Mouse (Mus musculus) frontal cortex, postnatal 14 days (tissue): Measurements from ENCODE around the gene D930048N14Rik.
"Not testable (repeated sequence)": the region's sequence is repeated elsewhere in the genome, so short reads cannot be mapped to it uniquely, and the experiment has no call there.

ENCODE experiments used
- DNase-seq, 2 experiments: peaks; one replicate each; pipeline ENCODE4 v3.0.0; 2022; ENCODE audit warnings: low spot score in 2 of 2

The D930048N14Rik gene

DNA sequence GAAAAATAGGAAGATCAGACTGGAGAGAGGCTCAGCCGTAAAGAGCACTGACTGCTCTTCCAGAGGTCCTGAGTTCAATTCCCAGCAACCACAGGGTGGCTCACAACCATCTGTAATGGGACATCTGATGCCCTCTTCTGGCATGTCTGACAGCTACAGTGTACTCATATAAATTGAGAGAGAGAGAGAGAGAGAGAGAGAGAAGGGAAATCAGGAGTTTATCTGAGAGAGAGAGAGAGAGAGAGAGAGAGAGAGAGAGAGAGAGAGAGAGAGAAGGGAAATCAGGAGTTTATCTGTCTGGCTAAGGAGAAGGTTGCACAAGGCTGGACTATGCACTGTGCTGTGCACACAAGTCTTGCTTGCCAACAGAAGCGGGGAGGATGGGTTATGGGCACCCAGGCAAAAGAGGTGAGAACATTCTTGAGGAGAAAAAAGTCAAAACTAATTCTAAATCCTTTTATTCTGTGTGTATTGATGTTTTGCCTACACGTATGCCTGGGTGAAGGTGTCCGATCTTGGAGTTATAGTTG, 2.2 kb downstream of the D930048N14Rik start:
- DNase-seq = no peak

GRCm38 (mm10) chr11:51653736-51654135, 3.0 kb downstream of the D930048N14Rik start:
- no peak for DNase-seq

DNA sequence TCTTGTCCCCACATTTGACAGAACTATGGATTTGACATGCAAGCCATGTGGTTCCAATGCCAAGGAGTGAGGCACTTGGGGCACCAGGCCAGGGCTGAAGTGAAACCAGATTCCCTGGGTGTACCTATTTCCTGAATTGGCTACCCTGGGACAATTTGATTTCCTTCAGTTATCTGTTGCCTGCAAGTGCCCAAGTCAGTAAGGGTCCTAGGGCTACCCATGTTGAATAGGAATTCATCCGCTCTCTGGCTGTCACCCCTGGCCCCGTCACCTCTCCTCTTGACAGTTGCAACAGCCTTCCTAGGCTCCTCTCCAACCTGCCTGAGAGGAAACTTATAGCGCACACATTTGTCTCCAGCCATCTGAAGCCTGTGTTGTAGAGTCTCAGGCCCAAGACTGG, 4.1 kb downstream of the D930048N14Rik start:
- no peak for DNase-seq

DNA sequence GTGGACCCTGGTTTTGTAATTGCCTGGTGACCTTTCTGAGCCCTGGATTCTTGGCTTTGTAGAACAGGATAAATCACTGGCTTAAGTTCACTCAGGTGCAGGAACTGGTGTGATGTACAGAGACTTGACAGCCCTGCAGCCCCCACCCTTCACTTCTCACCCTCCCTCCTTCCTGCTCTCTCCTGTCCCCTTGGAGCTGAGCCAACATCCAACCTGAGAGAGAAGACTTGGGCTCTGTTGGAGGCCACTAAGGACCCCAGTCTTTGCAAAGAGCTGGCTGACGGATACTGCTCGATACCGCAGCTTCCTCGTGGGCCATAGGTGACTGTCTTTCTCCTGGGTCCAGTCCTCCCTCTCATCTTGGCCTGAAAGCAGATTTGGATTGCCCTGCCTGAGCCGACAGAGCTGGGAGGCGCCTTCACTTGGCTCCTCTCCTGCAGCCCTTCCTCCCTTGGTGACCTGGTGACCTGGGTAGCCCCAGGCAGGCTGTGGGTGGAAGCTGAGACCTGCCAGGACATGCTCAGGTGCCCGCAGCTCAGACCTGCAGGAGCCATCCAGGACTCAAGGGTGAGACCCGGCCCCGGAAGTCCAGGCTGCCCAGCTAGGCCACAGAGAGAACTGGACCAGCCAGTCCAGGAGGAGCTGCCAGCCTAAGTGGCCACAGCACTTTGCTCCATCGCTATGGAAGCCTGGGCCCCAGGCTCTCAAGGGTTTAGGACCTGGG, 6.2 kb downstream of the D930048N14Rik start:
- DNase-seq = no peak

DNA sequence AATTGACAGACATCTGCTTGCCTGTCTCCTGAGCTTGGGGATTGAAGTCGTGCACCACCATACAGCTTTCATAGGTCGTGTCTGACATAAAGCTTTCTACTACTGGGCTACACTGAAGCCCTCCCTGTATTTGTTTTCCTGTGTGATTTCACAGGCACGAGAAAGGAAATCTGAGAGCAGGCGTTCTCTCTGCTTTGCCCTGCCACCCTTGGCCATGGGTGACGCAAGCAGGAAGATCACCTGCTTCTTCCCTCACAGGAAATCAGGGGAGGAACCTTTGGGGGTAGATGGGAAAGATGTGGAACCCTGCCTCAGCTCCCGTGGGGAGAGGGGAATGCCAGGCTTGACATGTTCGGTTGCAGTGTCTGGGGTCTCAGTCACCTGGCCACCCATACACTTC, 7.5 kb downstream of the D930048N14Rik start:
- no peak for DNase-seq

DNA sequence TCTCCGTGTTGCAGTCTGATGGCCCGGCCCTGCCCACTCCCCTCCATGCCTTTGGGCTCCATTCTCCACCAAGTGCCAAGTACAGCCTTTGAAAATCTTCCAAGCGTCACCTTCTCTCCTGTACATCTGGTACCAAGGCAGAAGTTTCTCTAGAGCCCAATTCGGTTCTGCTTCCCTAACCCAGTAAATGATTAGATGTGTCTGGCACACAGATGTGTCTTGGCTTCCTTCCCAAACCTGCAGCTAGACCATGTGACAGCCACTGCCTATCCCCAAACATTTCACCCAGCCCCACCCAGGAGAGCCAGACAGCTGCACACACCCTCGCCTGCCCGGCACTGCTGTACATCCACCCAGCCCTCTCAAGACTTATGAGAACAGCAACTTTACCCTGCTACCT, 8.0 kb downstream of the D930048N14Rik start:
- no peak for DNase-seq

DNA sequence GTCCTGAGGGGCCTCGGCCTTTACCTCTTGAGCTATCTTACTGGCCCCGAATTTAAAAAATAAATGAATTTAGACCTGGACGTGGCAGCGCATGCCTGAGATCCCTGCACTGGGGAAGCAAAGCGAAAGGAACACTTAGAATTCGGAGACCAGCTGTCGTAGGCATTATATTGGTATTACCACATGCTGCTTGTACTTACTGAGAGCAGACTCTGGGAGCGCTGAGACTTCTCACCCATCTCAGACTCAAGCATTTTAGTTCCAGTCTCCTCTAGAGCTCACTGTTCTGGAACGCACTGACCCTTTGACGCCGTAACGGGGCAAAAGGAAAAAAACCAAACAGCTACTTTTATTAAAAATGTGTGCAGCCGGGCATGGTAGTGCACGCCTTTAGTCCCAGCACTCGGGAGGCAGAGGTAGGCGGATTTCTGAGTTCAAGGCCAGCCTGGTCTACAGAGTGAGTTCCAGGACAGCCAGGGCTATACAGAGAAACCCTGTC, 11.2 kb downstream of the D930048N14Rik start:
- no peak for DNase-seq

- DNase-seq = no peak
Observed at GRCm38 (mm10) chr11:51662632-51663031, 11.9 kb downstream of the D930048N14Rik start.

- not testable (repeated sequence) for DNase-seq
Observed at GRCm38 (mm10) chr11:51664747-51665146, 14.0 kb downstream of the D930048N14Rik start.

- no peak for DNase-seq
Observed at GRCm38 (mm10) chr11:51670846-51671245, 20.1 kb downstream of the D930048N14Rik start.

- no peak for DNase-seq
Observed at GRCm38 (mm10) chr11:51671376-51671775, 20.6 kb downstream of the D930048N14Rik start.

DNA sequence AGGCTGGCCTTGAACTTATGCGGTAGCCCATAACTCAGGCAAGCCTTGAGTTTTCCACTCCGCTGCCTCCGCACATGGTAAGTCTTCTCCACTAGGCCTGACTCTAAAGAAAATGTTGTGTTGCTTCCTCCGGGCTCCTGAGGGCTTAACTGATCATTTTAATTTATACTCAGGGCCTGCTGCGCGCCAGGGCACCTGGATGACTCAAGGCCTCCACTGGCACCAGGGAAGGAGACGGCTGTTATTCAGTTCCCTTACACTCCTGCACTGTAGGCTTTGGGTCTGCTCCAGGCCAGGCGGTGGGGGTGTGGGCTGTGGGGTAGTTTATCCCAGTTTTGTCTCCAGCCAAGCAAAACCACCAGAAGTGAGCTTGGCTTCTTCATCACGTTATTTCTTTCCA, 22.5 kb downstream of the D930048N14Rik start:
- DNase-seq = no peak

DNA sequence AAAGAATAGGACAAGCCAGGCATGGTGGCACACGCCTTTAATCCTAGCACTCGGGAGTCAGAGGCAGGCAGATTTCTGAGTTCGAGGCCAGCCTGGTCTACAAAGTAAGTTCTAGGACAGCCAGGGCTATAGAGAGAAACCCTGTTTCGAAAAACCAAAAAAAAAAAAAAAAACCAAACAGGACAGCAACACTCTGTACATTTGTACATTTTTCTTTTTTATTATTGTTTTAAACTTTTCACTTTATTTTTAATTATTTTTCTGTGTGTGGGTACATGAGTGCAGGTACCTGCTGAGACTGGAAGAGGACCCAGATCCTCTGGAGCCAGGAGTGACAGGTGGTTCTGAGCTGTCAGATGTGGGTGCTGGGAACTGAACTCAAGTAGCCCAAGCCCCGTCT, 24.6 kb downstream of the D930048N14Rik start:
- no peak for DNase-seq

DNA sequence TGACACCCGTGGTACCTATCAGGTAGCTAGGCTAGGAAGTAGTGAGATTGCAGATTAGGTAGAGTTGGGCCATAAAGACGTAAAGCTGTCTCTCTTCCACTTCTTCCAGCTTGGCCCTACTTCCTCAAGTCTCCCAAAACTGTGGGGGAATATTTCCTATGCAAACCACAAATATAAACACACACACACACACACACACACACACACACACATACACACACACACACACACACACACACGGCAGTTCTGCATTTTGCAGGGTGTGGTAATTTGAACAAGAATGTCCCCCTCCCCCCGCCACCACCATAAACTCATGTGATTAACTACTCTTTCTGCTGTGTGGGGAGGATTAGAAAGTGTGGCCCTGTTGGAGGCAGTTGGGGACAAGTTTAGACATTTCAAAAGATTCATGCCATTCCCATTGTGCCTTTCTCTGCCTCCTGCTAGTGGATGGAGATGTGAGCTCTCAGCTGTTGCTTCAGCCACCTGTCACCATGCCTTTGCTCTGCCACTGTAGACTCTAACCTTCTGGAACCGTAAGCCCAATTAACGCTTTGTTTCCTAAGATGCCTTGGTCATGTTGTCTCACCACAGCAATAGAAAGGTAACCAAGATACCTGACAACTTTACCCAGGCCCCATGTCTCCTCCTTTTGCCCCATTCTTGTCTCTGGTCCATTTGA, 27.1 kb downstream of the D930048N14Rik start:
- no peak for DNase-seq

DNA sequence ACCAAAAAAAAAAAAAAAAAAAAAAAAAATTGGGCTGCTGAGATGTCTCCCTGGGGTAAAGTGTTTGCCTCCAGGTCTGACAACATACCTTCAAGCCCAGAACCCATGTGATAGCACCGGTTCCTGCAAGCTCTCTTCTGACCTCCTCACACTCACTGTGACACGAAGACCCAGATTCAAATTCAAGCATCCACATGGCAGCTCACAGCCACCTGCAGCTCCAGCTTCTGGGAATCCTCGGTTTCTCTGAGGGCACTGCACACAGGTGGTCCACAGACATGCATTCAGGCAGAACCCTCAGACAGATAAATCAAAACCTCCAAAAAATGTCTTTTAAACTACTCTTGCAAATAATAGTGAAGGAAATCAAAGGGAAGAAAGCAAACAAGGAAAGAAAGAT, 28.7 kb downstream of the D930048N14Rik start:
- DNase-seq = no peak

DNA sequence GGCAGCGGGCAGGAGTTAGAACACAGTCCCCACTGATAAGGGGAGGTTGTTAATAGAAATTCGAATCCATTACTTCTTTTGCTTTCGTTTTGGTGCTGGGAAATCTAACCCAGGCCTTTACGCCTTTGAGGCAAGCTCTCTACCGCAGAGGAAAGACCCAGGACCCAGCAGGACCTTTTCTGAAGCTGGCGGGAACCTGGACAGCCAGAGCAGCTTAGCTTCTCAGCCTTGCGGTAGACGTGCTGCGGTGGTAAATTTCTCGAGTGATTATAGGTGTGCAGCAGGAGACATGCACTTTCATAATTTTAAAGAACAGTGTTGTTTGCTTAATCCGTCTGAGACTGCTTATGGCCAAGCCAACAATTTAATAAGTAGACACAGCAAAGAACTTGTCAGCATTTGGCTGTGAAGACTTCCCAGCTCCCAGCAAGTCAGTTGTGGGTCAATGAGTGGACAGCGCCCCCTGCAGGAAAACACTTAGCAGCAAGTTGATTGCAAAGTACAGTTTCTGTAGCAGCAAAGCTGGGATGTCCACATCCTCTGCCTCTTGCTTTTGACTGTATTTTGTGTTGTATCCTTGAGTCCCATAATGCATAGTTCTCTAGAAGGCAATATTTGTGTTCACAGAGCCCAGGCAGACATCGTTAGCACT, 30.7 kb downstream of the D930048N14Rik start:
- DNase-seq = peak; percentile 41 to 88

DNA sequence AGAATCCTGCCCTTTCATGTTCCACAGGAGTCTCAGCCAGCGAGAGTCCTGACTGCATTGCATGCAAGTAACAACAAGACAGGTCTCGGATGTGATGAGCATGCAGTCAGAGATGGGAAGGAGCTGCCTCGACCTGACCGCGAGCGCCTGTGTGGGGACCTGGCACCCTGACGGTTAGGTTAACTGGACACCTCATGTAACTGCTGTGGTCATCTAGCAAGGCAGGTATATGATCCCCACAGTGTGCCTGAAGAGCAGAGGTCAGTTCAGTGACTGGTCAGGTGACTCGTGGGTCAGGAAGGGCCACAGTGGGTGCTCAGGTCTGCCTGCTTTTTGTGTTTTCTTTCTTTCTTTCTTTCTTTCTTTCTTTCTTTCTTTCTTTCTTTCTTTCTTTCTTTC, 31.2 kb downstream of the D930048N14Rik start:
- no peak for DNase-seq

DNA sequence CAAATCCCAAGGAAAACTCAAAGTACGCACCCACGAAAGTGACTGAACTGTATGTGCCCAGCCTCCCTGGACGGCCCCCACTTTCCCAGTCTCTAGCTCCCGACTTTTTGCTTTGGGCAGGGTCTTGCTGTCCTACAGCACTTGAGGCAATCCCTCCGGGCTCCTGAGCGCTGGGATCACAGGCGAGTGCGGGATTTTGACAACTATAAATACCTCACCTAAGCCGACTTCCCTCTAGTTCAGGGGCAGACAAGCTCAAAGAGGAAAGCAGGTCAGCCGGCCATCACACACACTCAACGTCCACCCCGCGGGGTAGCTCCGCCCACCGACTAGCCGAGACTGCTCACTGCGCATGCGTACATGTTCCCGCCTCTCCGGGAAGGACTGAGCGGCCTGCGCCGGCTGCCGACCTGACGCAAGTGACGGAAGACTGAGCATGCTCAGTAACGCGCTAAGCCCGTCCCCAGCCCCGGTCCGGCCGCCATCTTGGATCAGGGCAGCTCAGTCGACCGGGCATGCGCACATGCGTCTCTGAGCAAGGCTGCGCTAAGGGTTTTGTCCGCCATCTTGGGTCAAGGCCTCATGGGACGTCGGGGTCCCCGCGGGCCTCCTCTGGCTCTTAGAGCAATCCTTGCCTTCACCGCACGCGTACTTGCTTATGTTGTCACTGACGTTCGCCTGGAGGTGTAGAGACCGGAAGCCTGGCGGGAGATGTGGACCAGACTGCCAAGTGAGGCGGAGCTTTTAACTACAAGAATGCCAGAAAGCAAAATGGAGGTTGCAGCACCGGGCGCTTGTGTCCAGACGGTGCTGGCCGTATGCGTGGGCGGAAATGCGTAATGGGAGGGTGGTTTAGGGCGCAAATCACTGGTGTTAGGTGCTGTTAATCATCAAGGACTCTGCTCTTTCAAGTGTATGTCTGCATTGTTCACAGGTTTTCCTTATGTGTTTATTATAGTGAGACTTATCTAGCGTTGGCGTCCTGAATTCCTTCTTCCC, 37.9 kb downstream of the D930048N14Rik start, which contains the start of gene 0610009B22Rik:
0610009B22Rik (minus strand) TSS at position 545 of the 999 bp plus-strand sequence.
- DNase-seq = peak; percentile 99 to 100

- no peak for DNase-seq
Observed at GRCm38 (mm10) chr11:51689343-51689742, 38.6 kb downstream of the D930048N14Rik start.

- DNase-seq = not testable (repeated sequence)
Observed at GRCm38 (mm10) chr11:51690597-51690996, 39.8 kb downstream of the D930048N14Rik start.

GRCm38 (mm10) chr11:51694984-51695383, 44.2 kb downstream of the D930048N14Rik start:
- DNase-seq = no peak
